Mouse (Mus musculus): Measurements from ENCODE around the gene Mmadhc. TPM values are rescaled to one million over a fixed set of nuclear protein-coding genes. Genes with fewer than 3 reads are reported as not detected.

Gene Mmadhc
- polyA plus RNA-seq, 1 experiment from 2014 or later: 147 TPM

DNA sequence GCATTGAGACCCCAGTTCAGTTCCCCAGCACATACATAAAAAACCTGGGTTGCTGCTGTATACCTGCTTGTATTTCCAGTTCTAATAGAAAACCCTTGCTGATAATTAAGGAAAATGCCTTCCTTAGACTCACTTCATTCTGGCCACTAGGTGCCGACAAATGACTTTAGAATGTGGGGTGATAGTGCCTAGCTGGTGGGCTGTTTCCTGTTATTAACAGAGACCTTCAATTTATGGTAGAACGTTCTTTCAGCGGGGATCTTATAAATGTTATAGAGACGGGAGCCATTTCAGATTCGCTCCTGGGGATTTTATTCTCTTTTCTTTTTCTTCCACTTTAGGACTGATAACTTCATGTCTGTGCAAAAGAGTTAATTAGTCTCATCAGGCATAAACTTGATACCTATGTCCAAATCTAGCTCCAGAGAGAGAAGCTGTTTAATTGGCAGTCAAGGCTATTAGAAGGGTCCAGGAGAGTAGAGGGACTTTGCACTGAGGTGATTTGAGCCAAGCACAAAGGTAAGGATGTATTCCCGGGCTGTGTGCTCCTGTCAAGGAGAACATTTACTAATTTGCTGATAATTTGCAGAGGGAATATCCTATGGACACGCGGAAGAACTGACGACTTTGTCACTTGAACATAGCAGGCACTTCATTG is 10.2 kb upstream of the Mmadhc start:
- H3K4me1 ChIP-seq (ENCODE audit: control insufficient read depth in 2 of 2, insufficient read depth in 2 of 2, low read length in 2 of 2): no peaks in the 10 kb centered on the region
- H3K27ac ChIP-seq (replicated peaks in 1 of 2; ENCODE audit: control insufficient read depth in 1 of 2, insufficient read depth in 1 of 2, low read depth in 2 of 2, low read length in 2 of 2): no peak overlapping the region
- no peak overlapping the region for H3K4me2 ChIP-seq (ENCODE audit: low read length)
- H3K4me3 ChIP-seq (ENCODE audit: control insufficient read depth in 1 of 2, insufficient read depth in 1 of 2, low read depth in 1 of 2, low read length in 2 of 2): no peak overlapping the region
- WGBS: 50% methylated on average over 9 of the region's 9 CpGs
- no peak for ATAC-seq (ENCODE audit: insufficient number of reproducible peaks, insufficient read depth, low FRiP score, low read depth)
- H3K36me3 ChIP-seq (ENCODE audit: control insufficient read depth, insufficient read depth, low read length): no peaks in the 10 kb centered on the region
- H3K27me3 ChIP-seq (ENCODE audit: control insufficient read depth, insufficient read depth, low read length): no peaks in the 10 kb centered on the region
- no peaks in the 10 kb centered on the region for H3K9me3 ChIP-seq (ENCODE audit: control insufficient read depth, low read length)
- no peak overlapping the region for H3K9ac ChIP-seq (ENCODE audit: low read length)

- WGBS: 67% methylated on average over 1 of the region's 1 CpGs
- Histone ChIP-seq H3K9me3 (ENCODE audit: control insufficient read depth, low read length) (no peaks in the 10 kb centered on the region), H3K9ac (ENCODE audit: low read length) (no peak overlapping the region), H3K27me3 (ENCODE audit: control insufficient read depth, insufficient read depth, low read length) (no peaks in the 10 kb centered on the region), H3K4me2 (ENCODE audit: low read length) (no peak overlapping the region), H3K36me3 (ENCODE audit: control insufficient read depth, insufficient read depth, low read length) (no peaks in the 10 kb centered on the region), H3K27ac (replicated peaks in 1 of 2; ENCODE audit: control insufficient read depth in 1 of 2, insufficient read depth in 1 of 2, low read depth in 2 of 2, low read length in 2 of 2) (no peak overlapping the region), H3K4me1 (ENCODE audit: control insufficient read depth in 2 of 2, insufficient read depth in 2 of 2, low read length in 2 of 2) (no peaks in the 10 kb centered on the region), H3K4me3 (ENCODE audit: control insufficient read depth in 1 of 2, insufficient read depth in 1 of 2, low read depth in 1 of 2, low read length in 2 of 2) (no peak overlapping the region)
- ATAC-seq (ENCODE audit: insufficient number of reproducible peaks, insufficient read depth, low FRiP score, low read depth): no peak
Measured at GRCm38 (mm10) chr2:50304824-50305577, 8.4 kb upstream of the Mmadhc start.

DNA sequence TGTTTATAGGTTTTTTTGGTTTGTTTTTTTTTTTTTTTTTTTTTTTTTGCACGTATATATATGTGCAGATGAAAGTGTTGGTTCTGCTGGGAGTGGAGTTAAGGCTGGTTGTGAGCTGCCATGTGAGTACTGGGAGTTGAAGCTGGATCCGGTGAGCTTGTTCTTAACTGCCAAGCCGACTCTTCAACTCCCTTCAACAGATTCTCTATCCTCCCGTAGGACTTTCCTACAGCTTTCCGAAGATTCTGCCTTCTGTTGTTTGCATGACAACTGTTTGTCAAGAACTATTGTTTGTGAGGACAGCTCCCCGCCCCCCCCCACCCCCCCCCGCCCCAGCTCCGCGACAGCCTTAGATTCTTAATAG is 368 bp upstream of the Mmadhc start:
- H3K27me3 ChIP-seq (ENCODE audit: control insufficient read depth, insufficient read depth, low read length): no peaks in the 10 kb centered on the region
- peak overlapping the region; percentile 75 for H3K4me2 ChIP-seq (ENCODE audit: low read length)
- no peak for ATAC-seq (ENCODE audit: insufficient number of reproducible peaks, insufficient read depth, low FRiP score, low read depth)
- H3K9me3 ChIP-seq (ENCODE audit: control insufficient read depth, low read length): no peaks in the 10 kb centered on the region
- H3K4me1 ChIP-seq (ENCODE audit: control insufficient read depth in 2 of 2, insufficient read depth in 2 of 2, low read length in 2 of 2): peaks cover 2 to 22% of the 10 kb centered on the region in 2 experiments; a peak in 3 of 4 replicates
- 0 out of 2 replicates have a peak, but pooled peaks cover 2% of the 10 kb centered on the region for H3K36me3 ChIP-seq (ENCODE audit: control insufficient read depth, insufficient read depth, low read length)
- H3K9ac ChIP-seq (ENCODE audit: low read length): peak overlapping the region; percentile 57; the same call in 1 of the 2 replicates
- WGBS: 0% methylated on average over 9 of the region's 9 CpGs
- H3K4me3 ChIP-seq (ENCODE audit: control insufficient read depth in 1 of 2, insufficient read depth in 1 of 2, low read depth in 1 of 2, low read length in 2 of 2): peak overlapping the region; percentile 82 to 98
- no peak overlapping the region for H3K27ac ChIP-seq (replicated peaks in 1 of 2; ENCODE audit: control insufficient read depth in 1 of 2, insufficient read depth in 1 of 2, low read depth in 2 of 2, low read length in 2 of 2)

GRCm38 (mm10) chr2:50295562-50295961 is 1.0 kb downstream of the Mmadhc start:
- Histone ChIP-seq H3K36me3 (ENCODE audit: control insufficient read depth, insufficient read depth, low read length) (peaks cover 13% of the 10 kb centered on the region), H3K9ac (ENCODE audit: low read length) (peak overlapping the region; percentile 96), H3K4me3 (ENCODE audit: control insufficient read depth in 1 of 2, insufficient read depth in 1 of 2, low read depth in 1 of 2, low read length in 2 of 2) (peak overlapping the region; percentile 29 to 82), H3K4me1 (ENCODE audit: control insufficient read depth in 2 of 2, insufficient read depth in 2 of 2, low read length in 2 of 2) (peaks cover 2 to 22% of the 10 kb centered on the region in 2 experiments; a peak in 3 of 4 replicates), H3K4me2 (ENCODE audit: low read length) (peak overlapping the region; percentile 75), H3K9me3 (ENCODE audit: control insufficient read depth, low read length) (no peaks in the 10 kb centered on the region), H3K27me3 (ENCODE audit: control insufficient read depth, insufficient read depth, low read length) (no peaks in the 10 kb centered on the region), H3K27ac (replicated peaks in 1 of 2; ENCODE audit: control insufficient read depth in 1 of 2, insufficient read depth in 1 of 2, low read depth in 2 of 2, low read length in 2 of 2) (no peak overlapping the region)
- ATAC-seq (ENCODE audit: insufficient number of reproducible peaks, insufficient read depth, low FRiP score, low read depth): no peak
- 39% methylated on average over 5 of the region's 5 CpGs for WGBS

GRCm38 (mm10) chr2:50294084-50294483 is 2.5 kb downstream of the Mmadhc start:
- Histone ChIP-seq H3K27ac (replicated peaks in 1 of 2; ENCODE audit: control insufficient read depth in 1 of 2, insufficient read depth in 1 of 2, low read depth in 2 of 2, low read length in 2 of 2) (no peak overlapping the region), H3K4me1 (ENCODE audit: control insufficient read depth in 2 of 2, insufficient read depth in 2 of 2, low read length in 2 of 2) (peaks cover 2 to 22% of the 10 kb centered on the region in 2 experiments; a peak in 3 of 4 replicates), H3K27me3 (ENCODE audit: control insufficient read depth, insufficient read depth, low read length) (no peaks in the 10 kb centered on the region), H3K4me2 (ENCODE audit: low read length) (peak overlapping the region; percentile 2), H3K9ac (ENCODE audit: low read length) (0 out of 2 replicates have a peak overlapping the region, but pooled peaks have one; percentile 0), H3K4me3 (ENCODE audit: control insufficient read depth in 1 of 2, insufficient read depth in 1 of 2, low read depth in 1 of 2, low read length in 2 of 2) (no peak overlapping the region), H3K9me3 (ENCODE audit: control insufficient read depth, low read length) (no peaks in the 10 kb centered on the region), H3K36me3 (ENCODE audit: control insufficient read depth, insufficient read depth, low read length) (peaks cover 28% of the 10 kb centered on the region)
- no peak for ATAC-seq (ENCODE audit: insufficient number of reproducible peaks, insufficient read depth, low FRiP score, low read depth)
- WGBS: 73% methylated on average over 2 of the region's 2 CpGs

GRCm38 (mm10) chr2:50293572-50293971 is 3.0 kb downstream of the Mmadhc start:
- Histone ChIP-seq H3K4me1 (ENCODE audit: control insufficient read depth in 2 of 2, insufficient read depth in 2 of 2, low read length in 2 of 2) (peaks cover 2 to 22% of the 10 kb centered on the region in 2 experiments; a peak in 3 of 4 replicates), H3K9ac (ENCODE audit: low read length) (no peak overlapping the region), H3K4me2 (ENCODE audit: low read length) (no peak overlapping the region), H3K27ac (replicated peaks in 1 of 2; ENCODE audit: control insufficient read depth in 1 of 2, insufficient read depth in 1 of 2, low read depth in 2 of 2, low read length in 2 of 2) (no peak overlapping the region), H3K4me3 (ENCODE audit: control insufficient read depth in 1 of 2, insufficient read depth in 1 of 2, low read depth in 1 of 2, low read length in 2 of 2) (no peak overlapping the region), H3K27me3 (ENCODE audit: control insufficient read depth, insufficient read depth, low read length) (no peaks in the 10 kb centered on the region), H3K36me3 (ENCODE audit: control insufficient read depth, insufficient read depth, low read length) (peaks cover 33% of the 10 kb centered on the region), H3K9me3 (ENCODE audit: control insufficient read depth, low read length) (no peaks in the 10 kb centered on the region)
- ATAC-seq (ENCODE audit: insufficient number of reproducible peaks, insufficient read depth, low FRiP score, low read depth): no peak
- WGBS: 72% methylated on average over 3 of the region's 3 CpGs

DNA sequence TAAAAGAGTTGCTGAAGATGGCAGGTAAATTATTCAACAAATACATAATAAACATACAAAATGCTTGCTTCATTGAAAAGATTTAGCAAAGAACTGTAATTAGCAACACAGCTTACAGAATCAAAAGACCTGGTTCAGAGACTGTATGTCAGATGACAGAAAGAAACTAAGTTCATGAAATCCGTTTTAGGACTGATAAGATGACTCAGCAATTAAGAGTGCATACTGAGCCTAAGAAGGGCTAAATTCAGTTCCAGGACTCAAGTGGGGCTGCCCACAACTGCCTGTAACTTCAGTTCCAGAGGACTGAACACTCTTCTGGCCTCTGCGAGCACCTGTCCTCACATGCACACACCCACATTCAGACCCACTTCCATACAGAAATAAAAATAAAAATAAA is 4.7 kb downstream of the Mmadhc start:
- H3K27me3 ChIP-seq (ENCODE audit: control insufficient read depth, insufficient read depth, low read length): no peaks in the 10 kb centered on the region

More for the DNA sequence above, 4.7 kb downstream of the Mmadhc start:
- no peak overlapping the region for H3K9ac ChIP-seq (ENCODE audit: low read length)
- WGBS: 36% methylated on average over 2 of the region's 2 CpGs
- peaks cover 2 to 22% of the 10 kb centered on the region in 2 experiments; a peak in 3 of 4 replicates for H3K4me1 ChIP-seq (ENCODE audit: control insufficient read depth in 2 of 2, insufficient read depth in 2 of 2, low read length in 2 of 2)
- no peak for ATAC-seq (ENCODE audit: insufficient number of reproducible peaks, insufficient read depth, low FRiP score, low read depth)
- H3K27ac ChIP-seq (replicated peaks in 1 of 2; ENCODE audit: control insufficient read depth in 1 of 2, insufficient read depth in 1 of 2, low read depth in 2 of 2, low read length in 2 of 2): no peak overlapping the region
- H3K4me3 ChIP-seq (ENCODE audit: control insufficient read depth in 1 of 2, insufficient read depth in 1 of 2, low read depth in 1 of 2, low read length in 2 of 2): no peak overlapping the region
- H3K9me3 ChIP-seq (ENCODE audit: control insufficient read depth, low read length): no peaks in the 10 kb centered on the region
- no peak overlapping the region for H3K4me2 ChIP-seq (ENCODE audit: low read length)
- peaks cover 49% of the 10 kb centered on the region for H3K36me3 ChIP-seq (ENCODE audit: control insufficient read depth, insufficient read depth, low read length)

Data from heart, embryonic 14.5 days (tissue).